Mouse (Mus musculus) kidney, postnatal 25 days (tissue): ENCODE data around the gene Negr1.

Source experiments
- DNase-seq, 2 experiments: peaks; one replicate each; pipeline ENCODE4 v3.0.0; 2021; ENCODE audit warnings: mixed read lengths in 2 of 2

Gene Negr1

GRCm38 (mm10) chr3:156561524-156562423 is at the start of gene Negr1:
Gene Negr1 (plus strand): TSS chr3:156561794.
- peak; percentile 35 to 62 for DNase-seq

GRCm38 (mm10) chr3:156526461-156526933 is 35.1 kb upstream of the Negr1 start:
- no peak for DNase-seq

GRCm38 (mm10) chr3:156527231-156527995 is 34.2 kb upstream of the Negr1 start:
- no peak for DNase-seq

- DNase-seq = no peak
These were observed 2.2 kb upstream of the Negr1 start for GRCm38 (mm10) chr3:156559441-156559825.

DNA sequence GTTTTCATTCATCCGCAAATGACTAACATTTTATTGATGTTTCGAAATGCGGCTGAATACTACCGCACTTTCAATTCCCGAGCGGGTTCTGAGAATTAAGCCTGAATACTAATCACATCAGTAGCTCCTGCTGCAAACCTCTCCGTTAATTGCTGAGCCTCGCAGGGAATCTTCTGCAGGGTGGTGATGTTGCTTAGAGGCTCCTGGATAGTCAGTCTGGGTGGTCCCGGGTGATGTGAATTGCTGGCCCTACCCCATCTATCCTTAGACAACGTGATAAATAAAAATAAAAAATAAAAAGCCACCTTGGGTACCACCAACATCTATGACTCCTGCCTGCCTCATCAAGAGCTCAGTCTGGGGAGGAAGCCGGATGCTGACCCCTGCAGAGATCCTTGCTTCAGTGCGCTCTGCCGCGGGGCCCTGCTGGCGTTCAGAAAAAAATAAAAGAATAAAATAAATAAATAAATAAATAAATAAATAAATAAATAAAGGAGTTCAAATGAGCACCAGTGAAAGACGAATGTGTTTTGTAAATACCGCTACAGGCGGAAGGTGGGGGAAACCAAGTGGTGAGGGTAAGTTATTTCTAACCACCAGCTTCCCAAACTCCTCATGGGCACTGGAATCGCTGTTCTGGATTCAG is 1.6 kb upstream of the Negr1 start:
- no peak for DNase-seq

- DNase-seq = peak; percentile 52 to 78
These were observed 828 bp upstream of the Negr1 start for GRCm38 (mm10) chr3:156560766-156561165.

- no peak for DNase-seq
These were observed 811 bp downstream of the Negr1 start for GRCm38 (mm10) chr3:156562424-156562785.

DNA sequence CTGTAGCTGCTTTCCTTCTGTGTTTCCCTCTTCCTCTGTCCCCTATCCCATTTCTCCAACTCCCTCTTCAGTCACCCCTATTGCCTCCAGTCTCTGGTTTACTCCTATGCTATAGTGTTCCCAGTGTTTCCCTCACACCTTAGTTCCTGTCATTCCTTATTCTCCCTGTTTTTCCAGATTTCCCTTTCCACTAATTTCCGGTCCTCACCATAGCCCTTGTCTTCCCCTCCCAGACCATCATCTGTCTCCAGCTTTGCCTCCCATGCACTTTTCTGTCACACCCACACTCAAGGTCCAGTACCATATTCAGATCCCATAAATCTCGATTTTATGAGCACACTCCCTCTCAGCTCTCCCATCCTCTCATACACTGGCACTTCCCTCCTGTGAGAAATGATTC is 1.2 kb downstream of the Negr1 start:
- no peak for DNase-seq

- no peak for DNase-seq
These were observed 1.8 kb downstream of the Negr1 start for GRCm38 (mm10) chr3:156563353-156563752.

GRCm38 (mm10) chr3:156573465-156573864 is 11.9 kb downstream of the Negr1 start:
- no peak for DNase-seq

DNA sequence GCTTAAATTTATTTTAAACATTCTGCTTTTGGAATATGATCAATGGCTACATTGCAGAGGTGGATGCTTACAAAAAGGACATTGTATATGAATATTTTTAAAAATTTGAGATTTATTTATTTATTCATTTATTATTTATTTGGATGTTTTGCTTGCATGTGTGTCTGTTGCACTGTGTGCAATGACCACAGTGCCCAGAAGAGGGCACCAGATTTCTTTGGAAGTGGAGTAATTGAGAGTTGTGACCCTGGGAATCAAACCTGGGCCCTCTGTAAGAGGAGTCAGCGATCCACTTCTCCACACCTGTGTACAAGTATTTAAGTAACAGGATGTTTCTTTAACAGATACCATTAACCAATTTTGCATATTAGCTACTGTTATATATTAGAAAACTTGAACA is 14.7 kb downstream of the Negr1 start:
- peak in 1 of 2 experiments; percentile 8 for DNase-seq

- DNase-seq = no peak
These were observed 29.0 kb downstream of the Negr1 start for GRCm38 (mm10) chr3:156590612-156591011.

- no peak for DNase-seq
These were observed 29.5 kb downstream of the Negr1 start for GRCm38 (mm10) chr3:156591125-156591524.

GRCm38 (mm10) chr3:156606846-156607245 is 45.3 kb downstream of the Negr1 start:
- no peak for DNase-seq

DNA sequence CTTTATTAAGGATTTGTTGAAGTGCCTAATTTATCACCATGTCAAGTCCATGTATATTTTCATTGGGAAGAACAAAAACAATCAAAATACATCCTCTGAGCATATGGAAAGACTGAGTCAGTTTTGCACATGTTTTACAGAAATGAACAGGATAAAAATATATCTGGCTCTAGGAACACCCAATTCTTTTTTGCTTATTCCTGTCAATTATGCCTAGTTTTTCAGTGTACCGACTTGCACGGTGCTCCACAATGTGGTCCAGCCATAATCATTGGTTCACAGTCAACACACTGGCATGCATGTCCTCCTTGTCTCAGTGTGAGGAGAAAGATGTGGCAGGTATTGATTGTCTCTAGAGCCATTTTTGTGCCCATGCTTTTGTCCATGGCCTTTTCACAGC is 58.3 kb downstream of the Negr1 start:
- no peak for DNase-seq

- DNase-seq = no peak
These were observed 67.0 kb downstream of the Negr1 start for GRCm38 (mm10) chr3:156628594-156628993.

- DNase-seq = no peak
These were observed 71.3 kb downstream of the Negr1 start for GRCm38 (mm10) chr3:156632942-156633341.

- no peak for DNase-seq
These were observed 77.8 kb downstream of the Negr1 start for GRCm38 (mm10) chr3:156639382-156639781.

GRCm38 (mm10) chr3:156643710-156644363 is 82.2 kb downstream of the Negr1 start:
- peak in 1 of 2 experiments; percentile 67 for DNase-seq

- DNase-seq = no peak
These were observed 86.8 kb downstream of the Negr1 start for GRCm38 (mm10) chr3:156648378-156648777.

GRCm38 (mm10) chr3:156662553-156662952 is 101.0 kb downstream of the Negr1 start:
- DNase-seq = no peak

DNA sequence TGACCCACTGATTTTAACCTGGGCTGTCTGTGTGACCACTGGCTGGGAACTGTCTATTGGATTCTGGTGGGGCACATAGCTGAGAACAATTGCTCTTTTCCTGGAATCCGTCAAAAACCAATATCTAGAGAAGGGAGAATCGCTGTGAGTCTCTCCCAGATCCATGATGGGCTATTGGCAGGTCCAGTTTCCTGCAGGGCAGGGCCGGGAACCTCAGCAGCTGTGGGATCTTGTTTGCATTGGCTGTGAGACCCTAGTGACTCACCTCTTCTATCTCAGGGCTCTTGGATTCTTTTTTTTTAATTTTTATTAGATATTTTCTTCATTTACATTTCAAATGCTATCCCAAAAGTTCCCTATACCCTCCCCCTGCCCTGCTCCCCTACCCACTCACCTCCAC is 111.0 kb downstream of the Negr1 start:
- DNase-seq = no peak
